Mouse (Mus musculus) mouse embryonic stem cell (cell line): ENCODE measurements around the gene Smtnl2.

ENCODE experiments used
- in situ Hi-C, 2 experiments: fragments of 300-500 bp; cut with MboI; formaldehyde crosslinking; loops; 1 replicate in 1 of 2; 3 replicates in 1 of 2; pipeline ENCODE4 v1.14.3; 2019 to 2020; ENCODE audit warnings: low sequenced_read_pairs in 2 of 2, low pct_unique_long_range_greater_than_20kb in 1 of 2, mixed read lengths in 1 of 2; ENCODE audit not compliant: unreplicated experiment in 1 of 2

The Smtnl2 gene

DNA sequence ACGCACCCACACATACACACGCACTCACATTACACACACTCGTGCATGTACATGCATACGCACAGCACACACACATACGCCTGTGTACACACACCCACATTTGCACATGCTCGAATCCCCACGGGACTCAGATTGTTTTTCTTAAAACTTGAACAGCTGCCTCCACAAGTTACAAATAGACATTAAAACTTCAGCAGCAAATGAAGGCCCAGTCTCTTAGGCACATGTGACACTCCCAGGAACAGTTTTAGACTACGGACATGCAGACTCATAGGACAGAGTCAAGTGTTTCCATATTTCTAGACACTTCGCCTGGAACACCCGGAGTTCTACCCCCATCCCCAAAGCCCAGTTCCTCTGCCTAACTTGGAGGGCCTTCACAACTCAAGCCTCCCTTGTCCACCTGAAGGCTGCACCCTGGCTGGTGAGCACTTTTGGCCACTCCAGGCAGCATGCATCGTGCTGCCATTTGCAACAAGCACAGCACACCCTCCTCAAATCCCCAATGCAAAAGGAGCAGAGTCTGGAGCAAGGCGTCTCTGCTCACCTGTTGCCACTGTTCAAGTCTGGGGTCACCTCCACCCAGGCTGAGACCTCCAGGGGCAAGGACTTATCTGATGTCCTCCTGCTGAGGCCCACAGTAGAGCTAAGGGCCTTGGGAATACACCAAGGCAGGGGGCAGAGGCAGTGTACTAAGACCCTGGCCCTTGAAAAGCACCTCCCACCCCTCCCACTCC is 1.7 kb downstream of the Smtnl2 start:
- in situ Hi-C loops, result no loop called here

GRCm38 (mm10) chr11:72408451-72409170 is 2.9 kb downstream of the Smtnl2 start:
- in situ Hi-C loops, result no loop called here

DNA sequence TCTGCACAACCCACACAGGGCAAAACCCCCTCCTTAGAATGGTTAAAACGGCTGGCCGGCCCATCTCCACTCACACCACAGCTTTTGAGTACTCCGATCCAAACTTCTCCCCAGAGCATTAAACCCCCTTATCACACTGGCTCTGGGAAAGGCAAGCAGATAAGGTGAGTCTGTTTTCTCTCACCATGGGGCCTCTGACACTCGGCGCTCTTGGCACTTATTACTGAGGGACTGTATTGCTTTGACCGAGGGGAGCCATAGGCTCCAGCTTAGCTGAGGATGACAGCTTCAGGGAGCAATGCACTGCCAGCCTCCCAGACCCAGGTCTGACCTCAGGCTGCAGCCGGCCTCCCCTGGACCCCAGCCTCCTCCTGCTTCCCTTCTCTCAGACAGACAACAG is 3.9 kb downstream of the Smtnl2 start:
- in situ Hi-C loops, result no loop called here

GRCm38 (mm10) chr11:72407081-72407480 is 4.4 kb downstream of the Smtnl2 start:
- in situ Hi-C loops, result no loop called here

GRCm38 (mm10) chr11:72406079-72406675 is 5.3 kb downstream of the Smtnl2 start:
- in situ Hi-C loops, result no loop called here

DNA sequence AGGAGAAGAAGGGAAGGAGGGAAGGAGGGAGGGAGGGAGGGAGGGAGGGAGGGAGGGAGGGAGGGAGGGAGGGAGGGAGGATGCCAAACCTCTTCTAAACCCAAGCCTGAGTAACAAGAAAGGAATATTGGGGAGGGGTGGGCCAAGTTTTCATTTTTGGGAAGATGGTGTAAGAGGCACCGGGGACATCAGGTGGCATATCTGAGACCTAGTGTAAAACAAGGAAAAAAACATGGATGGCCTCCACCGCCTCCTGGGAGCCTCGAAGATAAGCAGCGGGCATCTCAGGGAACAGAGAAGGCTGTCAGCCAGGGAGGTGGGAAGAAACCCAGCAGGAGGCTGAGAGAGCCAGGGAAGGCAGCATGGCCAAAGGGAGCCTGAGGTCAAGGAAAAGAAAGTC is 6.0 kb downstream of the Smtnl2 start:
- in situ Hi-C loops, result no loop called here

DNA sequence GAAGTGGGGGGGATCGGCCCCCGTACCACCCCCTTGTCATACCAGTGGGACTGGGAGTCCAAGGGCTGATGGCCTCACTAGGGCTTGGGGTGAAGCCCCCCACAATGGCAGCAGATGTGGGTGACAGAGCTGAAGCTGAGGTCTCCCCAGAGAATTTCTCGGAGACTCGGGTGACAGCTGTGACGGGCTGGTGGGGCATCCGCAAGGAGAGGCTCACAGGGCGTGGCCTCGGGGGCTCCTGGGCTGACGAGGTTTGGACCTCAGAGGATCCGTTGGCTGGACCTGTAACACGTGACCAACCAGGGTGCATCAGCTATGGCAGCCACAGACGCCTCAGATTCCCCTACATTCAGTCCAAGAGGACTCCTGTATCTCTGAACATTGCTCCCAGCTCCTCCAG is 8.5 kb downstream of the Smtnl2 start:
- in situ Hi-C loops, result no loop called here

DNA sequence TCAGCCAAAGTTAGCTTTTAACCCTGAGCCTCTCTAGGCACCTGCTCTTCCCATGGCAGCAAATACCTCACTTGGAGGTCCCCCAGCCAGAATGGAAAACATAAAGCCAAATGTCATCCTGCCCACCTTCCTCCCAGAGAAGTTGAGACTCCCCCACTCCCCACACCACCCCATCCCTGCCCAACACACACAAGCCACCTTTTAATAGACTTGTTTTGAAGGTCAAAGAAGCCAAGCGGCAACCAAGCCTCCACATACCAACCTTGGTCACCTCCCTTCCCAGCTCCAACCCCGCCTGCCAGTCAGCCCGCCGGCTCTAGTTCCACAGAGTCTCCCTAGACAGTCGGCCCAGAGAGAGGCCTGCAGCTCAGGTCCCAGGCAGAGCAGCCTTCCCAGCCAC is 9.5 kb downstream of the Smtnl2 start:
- in situ Hi-C loops, result no loop called here

DNA sequence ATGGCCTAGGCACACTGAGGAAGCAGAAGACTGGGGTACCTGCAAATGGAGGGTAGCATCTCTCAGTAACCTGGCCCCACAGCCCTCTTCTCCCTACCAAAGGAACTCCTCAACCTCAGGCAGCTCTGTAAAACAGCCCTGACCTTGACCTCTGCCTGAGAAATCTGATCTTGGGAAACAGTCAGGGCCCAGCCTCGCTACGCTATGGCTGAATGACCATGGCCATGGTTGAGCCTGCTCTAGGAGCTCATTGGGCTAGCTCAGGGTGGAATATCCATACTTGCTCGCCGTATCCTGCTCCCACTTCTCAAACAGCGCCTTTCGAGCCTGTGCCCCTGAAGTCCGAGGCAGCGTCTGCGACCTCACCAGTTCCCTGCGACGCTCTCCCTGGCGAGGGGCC is 10.4 kb downstream of the Smtnl2 start:
- in situ Hi-C loops, result no loop called here

DNA sequence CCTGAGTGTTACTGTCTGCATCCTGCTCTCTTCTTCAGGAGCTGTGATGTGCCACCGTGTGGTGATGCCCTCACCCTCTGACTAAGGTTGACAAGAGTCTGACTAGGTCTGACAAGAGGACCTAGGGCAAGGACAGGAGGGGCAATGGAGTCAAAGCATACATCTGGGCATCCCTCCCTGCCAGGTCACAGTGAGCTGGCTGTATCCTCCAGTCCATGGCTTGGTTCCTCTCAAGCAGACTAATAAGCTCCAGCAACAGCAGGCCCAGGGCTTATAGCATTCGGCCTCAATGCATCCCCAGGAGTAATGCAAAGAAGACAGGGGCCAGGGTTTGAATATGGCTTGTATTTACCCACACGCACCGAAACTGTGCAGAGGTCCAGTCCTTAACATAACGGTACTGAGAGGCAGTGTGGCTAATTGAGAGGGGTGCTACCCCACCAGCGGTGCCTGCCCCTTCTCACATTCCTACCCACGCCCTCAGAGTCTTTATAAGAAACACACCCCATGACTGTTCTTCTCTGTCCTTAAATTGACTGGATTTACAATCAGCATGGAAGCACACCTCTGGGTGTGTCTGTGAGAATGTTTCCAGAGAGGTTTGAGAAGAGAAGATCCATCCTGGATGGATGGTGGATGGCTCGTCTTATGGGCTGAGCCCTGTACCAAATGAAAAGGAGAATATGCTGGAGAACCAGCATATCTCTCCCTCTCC is 13.5 kb downstream of the Smtnl2 start:
- in situ Hi-C loops, result no loop called here

GRCm38 (mm10) chr11:72397072-72397471 is 14.4 kb downstream of the Smtnl2 start:
- in situ Hi-C loops, result no loop called here

DNA sequence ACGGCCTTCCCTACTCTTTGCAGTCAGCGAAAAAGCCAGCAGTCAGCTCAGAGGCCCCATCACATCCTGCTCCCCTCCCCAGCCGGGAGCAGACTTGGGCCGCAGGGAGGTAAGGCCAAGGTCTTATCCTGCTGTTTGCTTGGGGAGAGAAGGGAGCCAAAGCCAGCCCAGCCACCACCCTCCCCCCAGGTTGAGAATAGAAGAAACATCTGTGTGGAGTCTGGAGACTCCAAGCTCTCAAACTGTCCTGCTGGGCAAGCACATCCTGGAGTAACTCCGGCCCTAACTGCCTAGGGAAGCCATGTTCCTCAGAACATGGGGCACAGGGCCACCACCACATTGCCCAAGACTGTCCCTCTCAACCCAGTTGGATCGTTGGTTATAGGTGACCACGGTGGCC is 14.9 kb downstream of the Smtnl2 start:
- in situ Hi-C loops, result no loop called here

DNA sequence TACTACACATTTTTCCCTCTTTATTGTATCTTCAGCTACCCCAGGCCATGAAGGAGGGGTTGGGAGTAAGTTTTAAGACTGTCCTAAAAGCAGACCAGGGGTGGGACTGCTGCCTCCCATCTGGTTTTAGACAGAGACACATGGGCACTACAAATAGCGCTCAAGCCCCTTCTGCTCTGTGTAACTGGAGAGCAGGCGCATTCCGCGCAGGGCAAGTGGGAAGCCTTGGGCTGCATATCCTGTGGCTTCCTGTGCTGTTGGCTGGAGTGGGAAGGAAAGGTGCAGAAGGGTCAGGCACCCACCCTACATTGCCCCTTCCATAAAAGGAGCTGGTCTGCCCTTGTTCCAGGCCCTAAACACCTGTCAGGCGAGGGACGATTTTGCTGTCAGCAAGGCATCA is 15.9 kb downstream of the Smtnl2 start:
- in situ Hi-C loops, result no loop called here

- in situ Hi-C loops, result no loop called here
Measured at GRCm38 (mm10) chr11:72394694-72395093, 16.8 kb downstream of the Smtnl2 start.

DNA sequence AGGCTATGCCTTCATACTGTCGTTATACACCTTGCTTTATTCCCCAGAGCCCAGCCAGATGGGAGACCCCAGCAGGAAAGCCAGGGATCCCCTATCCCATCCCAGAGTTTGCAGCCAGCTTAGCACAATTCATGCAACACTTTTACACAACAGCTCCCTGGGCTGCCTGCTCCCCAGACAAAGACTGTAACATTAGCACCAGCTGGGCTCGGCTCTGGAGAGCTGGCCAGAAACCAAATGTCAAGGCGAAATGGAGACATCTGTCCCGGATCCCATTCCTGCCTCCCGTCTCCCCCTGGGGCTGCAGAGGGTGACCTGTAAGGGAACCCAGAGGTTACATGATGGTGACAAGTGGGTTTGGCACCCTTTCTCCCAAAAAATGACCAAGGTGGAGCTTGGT is 17.8 kb downstream of the Smtnl2 start:
- in situ Hi-C loops, result no loop called here

- in situ Hi-C loops, result no loop called here
Measured at GRCm38 (mm10) chr11:72393243-72393642, 18.3 kb downstream of the Smtnl2 start.

GRCm38 (mm10) chr11:72391181-72391580 is 20.3 kb downstream of the Smtnl2 start:
- in situ Hi-C loops, result no loop called here

DNA sequence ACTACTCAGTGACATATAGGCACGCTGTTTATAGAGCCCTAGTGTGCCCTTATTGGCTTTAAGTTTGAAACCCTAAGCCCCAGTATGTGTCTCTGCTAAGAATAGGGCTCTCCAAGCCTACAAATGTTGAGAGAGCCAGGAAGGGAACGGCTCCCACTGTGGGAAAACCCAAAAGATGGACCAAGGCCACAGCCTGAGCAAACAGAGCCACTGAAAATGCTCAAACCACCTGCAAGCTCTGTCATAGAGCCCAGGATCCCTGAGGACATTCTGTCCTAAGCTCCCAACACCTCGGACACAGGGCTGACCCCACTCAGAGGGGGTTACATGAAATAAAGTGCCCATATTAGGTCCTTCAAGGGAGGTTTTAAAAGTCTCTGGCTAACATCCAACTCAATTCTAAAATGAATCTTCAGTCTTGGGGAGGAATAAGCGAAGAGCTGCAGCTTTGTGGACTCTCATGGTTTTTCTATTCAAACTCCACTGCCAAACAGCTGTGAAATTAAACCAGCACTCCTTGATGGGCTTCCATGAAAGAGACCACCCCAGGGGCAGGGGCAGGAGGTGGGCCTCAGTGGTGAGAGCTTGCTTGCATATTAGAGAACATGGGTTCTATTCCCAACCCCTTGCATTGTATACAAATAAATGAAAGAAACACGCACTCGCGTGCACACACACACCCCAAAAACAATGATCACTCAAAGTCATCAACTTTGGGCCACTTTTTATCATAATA is 21.9 kb downstream of the Smtnl2 start:
- in situ Hi-C loops, result no loop called here

GRCm38 (mm10) chr11:72388113-72388529 is 23.4 kb downstream of the Smtnl2 start:
- in situ Hi-C loops, result no loop called here
